Mouse (Mus musculus): Measurements from ENCODE around the gene Rnf145. TPM values are rescaled to one million over a fixed set of nuclear protein-coding genes. Genes with fewer than 3 reads are reported as not detected.

Gene Rnf145
- polyA plus RNA-seq, 1 experiment from 2014 or later: 71.9 TPM

DNA sequence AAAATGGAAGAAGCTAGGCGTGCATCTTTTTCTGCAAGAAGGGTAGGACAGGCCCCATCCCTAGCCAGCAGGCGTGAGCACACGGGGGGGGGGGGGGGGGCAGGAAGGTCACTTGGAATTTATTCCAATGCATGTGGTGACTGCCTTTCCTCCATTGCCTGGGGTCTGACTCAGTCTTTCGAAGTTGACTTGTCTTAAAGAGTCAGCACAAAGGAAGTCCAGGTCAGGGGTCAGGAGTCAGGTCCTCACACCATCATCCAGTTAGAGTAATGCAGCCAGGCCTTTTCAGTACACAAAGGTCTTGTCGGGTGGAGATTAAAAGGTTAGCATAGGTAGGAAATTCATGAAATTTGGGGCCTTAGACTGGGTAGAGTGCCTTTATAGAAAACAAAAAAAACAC, 24.8 kb downstream of the Rnf145 start:
- no peaks in the 10 kb centered on the region for H3K27me3 ChIP-seq (replicated peaks; ENCODE audit: insufficient read depth, low read length)
- WGBS: 63% methylated on average over 5 of the region's 5 CpGs
- ATAC-seq: no peak

GRCm38 (mm10) chr11:44543996-44544395, 25.2 kb downstream of the Rnf145 start:
- H3K9me3 ChIP-seq (ENCODE audit: low read length): no peaks in the 10 kb centered on the region
- no peak overlapping the region for H3K4me3 ChIP-seq (ENCODE audit: low read depth, low read length)
- ATAC-seq: 0 out of 2 replicates have a peak, but pooled peaks have one; percentile 13
- H3K36me3 ChIP-seq (ENCODE audit: insufficient read depth, low read length): peaks cover 2% of the 10 kb centered on the region; the same call in 1 of the 2 replicates
- peaks cover 16% of the 10 kb centered on the region; the same call in 1 of the 2 replicates for H3K4me1 ChIP-seq (ENCODE audit: insufficient read depth, low read depth, low read length)
- H3K27ac ChIP-seq (ENCODE audit: low read length): peak overlapping the region; percentile 45; the same call in 1 of the 2 replicates
- no peak overlapping the region for H3K4me2 ChIP-seq (replicated peaks; ENCODE audit: low read depth, low read length)
- 32% methylated on average over 6 of the region's 6 CpGs for WGBS
- H3K27me3 ChIP-seq (replicated peaks; ENCODE audit: insufficient read depth, low read length): no peaks in the 10 kb centered on the region
- no peak overlapping the region for H3K9ac ChIP-seq (replicated peaks; ENCODE audit: low read depth)
- DNase-seq (ENCODE audit: low spot score): peak; percentile 40
- no peak for TF ChIP-seq EP300 (IDR thresholded peaks at IDR 0.05)
- TF ChIP-seq CTCF (IDR thresholded peaks at IDR 0.05): peak; percentile 25; the same call in 1 of the 2 replicates

More for the DNA sequence above, 24.8 kb downstream of the Rnf145 start:
- DNase-seq (ENCODE audit: low spot score): no peak
- H3K9me3 ChIP-seq (ENCODE audit: low read length): no peaks in the 10 kb centered on the region
- H3K4me3 ChIP-seq (ENCODE audit: low read depth, low read length): no peak overlapping the region
- no peak overlapping the region for H3K9ac ChIP-seq (replicated peaks; ENCODE audit: low read depth)
- no peak overlapping the region for H3K4me2 ChIP-seq (replicated peaks; ENCODE audit: low read depth, low read length)
- peaks cover 20% of the 10 kb centered on the region; the same call in 1 of the 2 replicates for H3K4me1 ChIP-seq (ENCODE audit: insufficient read depth, low read depth, low read length)
- H3K27ac ChIP-seq (ENCODE audit: low read length): 0 out of 2 replicates have a peak overlapping the region, but pooled peaks have one; percentile 15
- no peak for TF ChIP-seq CTCF (IDR thresholded peaks at IDR 0.05)
- H3K36me3 ChIP-seq (ENCODE audit: insufficient read depth, low read length): no peaks in the 10 kb centered on the region

DNA sequence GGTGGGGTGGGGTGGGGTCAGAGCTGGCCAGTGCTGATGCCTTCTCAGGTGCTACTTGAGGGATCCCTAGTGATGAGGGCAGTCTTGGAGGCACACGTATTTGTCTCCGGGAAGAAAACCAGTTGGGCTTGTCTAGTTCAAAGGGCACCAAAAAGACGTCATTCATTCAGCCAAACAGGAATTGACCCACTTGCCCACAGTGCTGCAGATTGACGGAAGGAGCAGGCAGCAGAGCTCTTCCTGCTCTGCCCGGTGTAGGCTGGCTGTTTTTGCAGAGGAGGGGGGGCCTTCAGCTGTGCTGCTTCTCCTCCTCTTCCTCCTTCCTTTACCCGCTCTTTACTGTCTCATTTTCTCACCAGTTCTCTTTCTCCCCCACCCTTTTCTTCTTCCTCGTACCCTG, 26.4 kb downstream of the Rnf145 start:
- DNase-seq (ENCODE audit: low spot score) (peak; percentile 72), ATAC-seq (peak; percentile 72)
- Histone ChIP-seq H3K4me1 (ENCODE audit: insufficient read depth, low read depth, low read length) (peaks cover 12% of the 10 kb centered on the region; the same call in 1 of the 2 replicates), H3K27ac (ENCODE audit: low read length) (peak overlapping the region; percentile 43), H3K9me3 (ENCODE audit: low read length) (no peaks in the 10 kb centered on the region), H3K4me2 (replicated peaks; ENCODE audit: low read depth, low read length) (no peak overlapping the region), H3K36me3 (ENCODE audit: insufficient read depth, low read length) (peaks cover 12% of the 10 kb centered on the region; the same call in 1 of the 2 replicates), H3K4me3 (ENCODE audit: low read depth, low read length) (no peak overlapping the region), H3K9ac (replicated peaks; ENCODE audit: low read depth) (no peak overlapping the region), H3K27me3 (replicated peaks; ENCODE audit: insufficient read depth, low read length) (no peaks in the 10 kb centered on the region)
- 15% methylated on average over 7 of the region's 7 CpGs for WGBS
- 0 out of 2 replicates have a peak, but pooled peaks have one; percentile 16 for TF ChIP-seq EP300 (IDR thresholded peaks at IDR 0.05)
- no peak for TF ChIP-seq CTCF (IDR thresholded peaks at IDR 0.05)

DNA sequence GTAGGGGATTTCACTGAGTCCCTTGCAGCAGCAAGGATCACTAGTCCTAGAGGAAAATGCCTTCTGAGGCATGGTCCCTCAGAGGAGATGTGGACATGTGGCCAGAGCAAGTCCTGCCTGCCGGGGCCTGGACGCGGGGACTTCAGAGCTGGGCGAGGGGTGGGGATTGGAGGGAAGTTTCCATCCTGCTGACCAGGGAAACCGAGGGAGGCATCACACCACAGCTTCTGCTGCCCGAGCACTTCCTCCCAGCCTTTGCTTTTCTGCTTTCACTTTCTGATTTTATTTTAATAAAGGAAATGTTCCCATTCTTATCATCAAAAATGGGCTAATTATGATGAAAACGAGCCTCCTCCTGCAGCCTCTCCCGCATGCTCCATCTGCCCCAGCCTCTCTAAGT, 27.5 kb downstream of the Rnf145 start:
- H3K4me2 ChIP-seq (replicated peaks; ENCODE audit: low read depth, low read length): peak overlapping the region; percentile 6; the same call in 1 of the 2 replicates
- 65% methylated on average over 8 of the region's 8 CpGs for WGBS
- no peak for DNase-seq (ENCODE audit: low spot score)
- H3K4me3 ChIP-seq (ENCODE audit: low read depth, low read length): no peak overlapping the region
- H3K4me1 ChIP-seq (ENCODE audit: insufficient read depth, low read depth, low read length): 0 out of 2 replicates have a peak, but pooled peaks cover 6% of the 10 kb centered on the region
- no peaks in the 10 kb centered on the region for H3K9me3 ChIP-seq (ENCODE audit: low read length)
- peaks cover 21% of the 10 kb centered on the region; the same call in 1 of the 2 replicates for H3K36me3 ChIP-seq (ENCODE audit: insufficient read depth, low read length)
- 0 out of 2 replicates have a peak overlapping the region, but pooled peaks have one; percentile 20 for H3K27ac ChIP-seq (ENCODE audit: low read length)
- TF ChIP-seq CTCF (IDR thresholded peaks at IDR 0.05): no peak
- no peak for TF ChIP-seq EP300 (IDR thresholded peaks at IDR 0.05)
- no peak overlapping the region for H3K9ac ChIP-seq (replicated peaks; ENCODE audit: low read depth)
- no peak for ATAC-seq
- H3K27me3 ChIP-seq (replicated peaks; ENCODE audit: insufficient read depth, low read length): no peaks in the 10 kb centered on the region

GRCm38 (mm10) chr11:44547651-44548196, 29.0 kb downstream of the Rnf145 start:
- no peak for DNase-seq (ENCODE audit: low spot score)

DNA sequence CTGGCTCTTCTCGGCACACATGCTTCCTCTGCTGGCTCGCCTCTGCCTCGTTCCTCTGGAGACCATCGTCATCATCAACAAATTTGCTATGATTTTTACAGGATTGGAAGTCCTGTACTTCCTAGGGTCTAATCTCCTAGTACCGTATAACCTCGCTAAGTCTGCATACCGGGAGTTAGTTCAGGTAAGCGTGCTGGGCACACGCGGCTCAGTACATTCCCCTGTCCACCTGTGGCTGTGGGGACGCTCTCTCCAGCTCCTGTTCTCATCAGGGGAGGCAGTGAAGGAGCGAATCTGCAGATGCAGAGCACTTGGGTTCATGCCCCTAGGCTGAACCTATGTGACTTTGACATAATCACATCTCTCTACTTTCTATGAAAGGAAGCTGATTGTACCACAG, 30.1 kb downstream of the Rnf145 start:
- peaks cover 44% of the 10 kb centered on the region; the same call in 1 of the 2 replicates for H3K36me3 ChIP-seq (ENCODE audit: insufficient read depth, low read length)
- TF ChIP-seq CTCF (IDR thresholded peaks at IDR 0.05): no peak
- no peak for TF ChIP-seq EP300 (IDR thresholded peaks at IDR 0.05)
- DNase-seq (ENCODE audit: low spot score) (no peak), ATAC-seq (no peak)
- H3K27me3 ChIP-seq (replicated peaks; ENCODE audit: insufficient read depth, low read length): no peaks in the 10 kb centered on the region
- no peaks in the 10 kb centered on the region for H3K9me3 ChIP-seq (ENCODE audit: low read length)
- no peak overlapping the region for H3K27ac ChIP-seq (ENCODE audit: low read length)
- 0 out of 2 replicates have a peak, but pooled peaks cover 6% of the 10 kb centered on the region for H3K4me1 ChIP-seq (ENCODE audit: insufficient read depth, low read depth, low read length)
- H3K4me2 ChIP-seq (replicated peaks; ENCODE audit: low read depth, low read length): no peak overlapping the region
- H3K4me3 ChIP-seq (ENCODE audit: low read depth, low read length): no peak overlapping the region
- WGBS: 95% methylated on average over 12 of the region's 12 CpGs
- H3K9ac ChIP-seq (replicated peaks; ENCODE audit: low read depth): no peak overlapping the region

More at GRCm38 (mm10) chr11:44547651-44548196, 29.0 kb downstream of the Rnf145 start:
- Histone ChIP-seq H3K4me3 (ENCODE audit: low read depth, low read length) (no peak overlapping the region), H3K4me2 (replicated peaks; ENCODE audit: low read depth, low read length) (no peak overlapping the region), H3K27ac (ENCODE audit: low read length) (no peak overlapping the region), H3K9ac (replicated peaks; ENCODE audit: low read depth) (no peak overlapping the region), H3K36me3 (ENCODE audit: insufficient read depth, low read length) (peaks cover 34% of the 10 kb centered on the region; the same call in 1 of the 2 replicates), H3K9me3 (ENCODE audit: low read length) (no peaks in the 10 kb centered on the region), H3K27me3 (replicated peaks; ENCODE audit: insufficient read depth, low read length) (no peaks in the 10 kb centered on the region), H3K4me1 (ENCODE audit: insufficient read depth, low read depth, low read length) (0 out of 2 replicates have a peak, but pooled peaks cover 6% of the 10 kb centered on the region)
- TF ChIP-seq EP300 (IDR thresholded peaks at IDR 0.05): no peak
- TF ChIP-seq CTCF (IDR thresholded peaks at IDR 0.05): no peak
- 83% methylated on average over 8 of the region's 8 CpGs for WGBS
- ATAC-seq: no peak
